Mouse (Mus musculus): Measurements from ENCODE around the gene Slc26a10.
"Not testable (repeated sequence)": the region's sequence is repeated elsewhere in the genome, so short reads cannot be mapped to it uniquely, and the experiment has no call there.

- TF ChIP-seq CTCF (conservative IDR thresholded peaks at IDR 0.05; ENCODE audit: low read length); NANOG (IDR thresholded peaks at IDR 0.05; ENCODE audit: borderline replicate concordance, low read length); POU5F1 (IDR thresholded peaks at IDR 0.05; ENCODE audit: borderline replicate concordance, low read length): not testable (repeated sequence)
Observed at GRCm38 (mm10) chr10:127162771-127163261, 17.6 kb downstream of the Slc26a10 start.
